Mouse (Mus musculus) ovary, postnatal 14 days (tissue): Measurements from ENCODE around the gene Foxm1.

Experiments
- DNase-seq: peaks from one replicate; pipeline ENCODE4 v3.0.0; 2022; ENCODE audit warnings: low spot score

Gene Foxm1

DNA sequence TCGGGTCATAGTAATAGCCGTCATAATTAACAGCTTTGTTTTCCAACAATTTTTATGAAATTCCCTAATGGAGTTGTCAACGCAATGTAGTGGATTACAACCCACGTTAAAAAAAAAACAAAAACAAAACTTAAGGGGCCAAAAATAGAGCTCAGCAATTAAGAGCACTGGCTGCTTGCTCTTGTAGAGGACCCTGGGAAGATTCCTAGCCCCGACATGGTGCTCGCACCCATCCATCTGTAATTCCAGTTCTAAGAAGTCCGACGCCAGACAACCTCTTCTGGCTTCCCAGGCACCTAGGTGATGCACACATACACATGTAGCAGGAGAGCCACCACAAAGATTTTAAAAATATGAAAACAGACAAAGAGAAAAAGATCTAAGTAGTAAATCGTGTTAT is 62.3 kb downstream of the Foxm1 start:
- no peak for DNase-seq
